9 mouse cellular contexts compared by ENCODE assay signal in genomic region chr15:101262502-101262901, GRCm38 (mm10). TPM values are rescaled to one million over a fixed set of nuclear protein-coding genes. Genes with fewer than 3 reads are reported as not detected.
DNase-seq lines count a peak whose midpoint lies in the region; ATAC-seq and TF ChIP-seq lines count a peak whose summit lies in the region.
"Had no signal": no experiment of that assay in that cellular context is flagged by ENCODE, and none has a peak within 500 bp of the region (broad histone marks: within the 10 kb centered on the region; RNA-seq: fewer than 3 reads in every experiment).

No protein-coding gene starts in this region.

- 0 out of 2 replicates have a peak overlapping the region, but pooled peaks have one; percentile 16 for H3K9ac ChIP-seq in heart, embryonic 11.5 days (ENCODE audit: low read depth, low read length)
- no peak overlapping the region for H3K9ac ChIP-seq in liver, embryonic 16.5 days (ENCODE audit: low read depth, low read length)

- intact Hi-C loops in left cerebral cortex, postnatal 36 days (cut with DNase I) = no loop called here

- WGBS in heart, embryonic 11.5 days (ENCODE audit: insufficient replicate concordance) = 62% methylated on average over 5 of the region's 5 CpGs
- WGBS in liver, embryonic 16.5 days (ENCODE audit: insufficient replicate concordance) = 21% methylated on average over 5 of the region's 5 CpGs

- H3K9me3 ChIP-seq in heart, embryonic 11.5 days (replicated peaks; ENCODE audit: control insufficient read depth, low read length) = no peaks in the 10 kb centered on the region
- no peaks in the 10 kb centered on the region for H3K9me3 ChIP-seq in liver, embryonic 16.5 days (replicated peaks; ENCODE audit: control insufficient read depth, low read length)

- H3ac ChIP-seq in myocyte (ENCODE audit: control insufficient read depth, insufficient read length) = no peak overlapping the region

- H3K4me1 ChIP-seq in heart, embryonic 11.5 days (ENCODE audit: control insufficient read depth, insufficient read depth, low read length) = peaks cover 43% of the 10 kb centered on the region
- H3K4me1 ChIP-seq in liver, embryonic 16.5 days (ENCODE audit: control insufficient read depth, low read depth, low read length) = peaks cover 6% of the 10 kb centered on the region

- no peak for TF ChIP-seq POLR2A in myocyte (IDR thresholded peaks at IDR 0.05; ENCODE audit: insufficient read length, low read depth)

- no peak for ATAC-seq in heart, embryonic 11.5 days (replicated peaks; ENCODE audit: insufficient number of reproducible peaks, low FRiP score, low TSS enrichment)
- ATAC-seq in liver, embryonic 16.5 days (ENCODE audit: low read depth) = peak; percentile 22; the same call in 1 of the 2 replicates
- ATAC-seq in megakaryocyte-erythroid progenitor cell, adult 5-6 weeks (replicated peaks; ENCODE audit: low FRiP score, low TSS enrichment, poor library complexity, severe bottlenecking) = no peak

- H3K27ac ChIP-seq in heart, embryonic 11.5 days (ENCODE audit: low read depth, low read length) = peak overlapping the region; percentile 95
- no peak overlapping the region for H3K27ac ChIP-seq in liver, embryonic 16.5 days (ENCODE audit: low read length)

- H3K4me3 ChIP-seq in heart, embryonic 11.5 days (ENCODE audit: low read depth, low read length) = no peak overlapping the region
- H3K4me3 ChIP-seq in liver, embryonic 16.5 days (ENCODE audit: low read depth, low read length) = no peak overlapping the region
- peak overlapping the region; percentile 16 for H3K4me3 ChIP-seq in myocyte

- H3K4me2 ChIP-seq in heart, embryonic 11.5 days = peak overlapping the region; percentile 8; the same call in 1 of the 2 replicates
- no peak overlapping the region for H3K4me2 ChIP-seq in liver, embryonic 16.5 days (ENCODE audit: low read depth, low read length)
- peak overlapping the region; percentile 41 for H3K4me2 ChIP-seq in myocyte (ENCODE audit: low read depth)

- DNase-seq in spleen, postnatal 36 days (ENCODE audit: low spot score in 2 of 2) = peak; percentile 64 to 71
- no peak for DNase-seq in spleen, postnatal 14 days (ENCODE audit: low spot score in 2 of 2)
- no peak for DNase-seq in left cerebral cortex, postnatal 36 days (ENCODE audit: low spot score in 2 of 2)
- DNase-seq in adrenal gland, postnatal 4 days (ENCODE audit: low spot score in 2 of 2) = no peak
- DNase-seq: thymus, adult 2 months had no signal

- H3K27me3 ChIP-seq in heart, embryonic 11.5 days (ENCODE audit: control insufficient read depth, insufficient read depth, low read length) = no peaks in the 10 kb centered on the region
- peaks cover 16% of the 10 kb centered on the region for H3K27me3 ChIP-seq in liver, embryonic 16.5 days (ENCODE audit: control insufficient read depth, insufficient read depth, low read depth, low read length)
- H3K27me3 ChIP-seq in myocyte (ENCODE audit: control insufficient read depth, insufficient read depth, insufficient read length) = no peaks in the 10 kb centered on the region

- no peaks in the 10 kb centered on the region for H3K36me3 ChIP-seq in heart, embryonic 11.5 days (ENCODE audit: control insufficient read depth, insufficient read depth, low read length)
- H3K36me3 ChIP-seq in liver, embryonic 16.5 days (ENCODE audit: control insufficient read depth, insufficient read depth) = no peaks in the 10 kb centered on the region
- no peaks in the 10 kb centered on the region for H3K36me3 ChIP-seq in myocyte (ENCODE audit: control insufficient read depth, insufficient read depth)

- peaks cover 3% of the 10 kb centered on the region for H3K79me2 ChIP-seq in myocyte (ENCODE audit: control insufficient read depth, insufficient read depth)

TF ChIP-seq in myocyte, 11 proteins besides CTCF, POLR2A, EP300 and RAD21:
- peak in 1 of 3 experiments; percentile 7 for TF ChIP-seq MYOG (IDR thresholded peaks at IDR 0.05; ENCODE audit: control insufficient read depth in 1 of 3, insufficient read depth in 1 of 3, insufficient read length in 2 of 3, low read depth in 2 of 3)
- TF ChIP-seq CEBPB (IDR thresholded peaks at IDR 0.05; ENCODE audit: insufficient read depth, poor library complexity, severe bottlenecking) = no peak
TF ChIP-seq in myocyte: peak in this region for 1.

RNA-seq across cellular contexts. Expression of gene Nr4a1, which starts 8.4 kb away (rescaled TPM):
- polyA plus RNA-seq in heart, embryonic 11.5 days (2014; fragmentation: Nextera tagmentation; extraction: Ambion mirVana) = 7.5 and 8.1 TPM in 2 replicates
- polyA plus RNA-seq in liver, embryonic 16.5 days (2015; fragmentation: Nextera tagmentation; extraction: Ambion mirVana) = 0.67 and 0.69 TPM in 2 replicates
- polyA plus RNA-seq in myocyte (2012; fragmentation: generic; extraction: Trizol) = 15.3 TPM
- total RNA-seq in left cerebral cortex, postnatal 36 days (2021) = 100 to 1,000 TPM in 1 of 2 experiments, 10 to 100 TPM in 1; 60.5 to 156 TPM
- 0.66 and 3.2 TPM in 2 replicates for total RNA-seq in megakaryocyte-erythroid progenitor cell, adult 5-6 weeks (2014; fragmentation: Nextera tagmentation)
- total RNA-seq in megakaryocyte-erythroid progenitor cell, adult 5-6 weeks (2017) = 15.1 and 16.4 TPM in 2 replicates
- 10 to 100 TPM; 64.5 to 79.0 TPM for total RNA-seq in adrenal gland, postnatal 4 days (2021)

RNA-seq across cellular contexts. Expression of gene Atg101, which starts 21.6 kb away (rescaled TPM):
- 49.4 and 50.1 TPM in 2 replicates for polyA plus RNA-seq in heart, embryonic 11.5 days (2014; fragmentation: Nextera tagmentation; extraction: Ambion mirVana)
- polyA plus RNA-seq in liver, embryonic 16.5 days (2015; fragmentation: Nextera tagmentation; extraction: Ambion mirVana) = 25.0 and 26.1 TPM in 2 replicates
- 110 TPM for polyA plus RNA-seq in myocyte (2012; fragmentation: generic; extraction: Trizol)
- total RNA-seq in left cerebral cortex, postnatal 36 days (2021) = 10 to 100 TPM; 43.5 to 45.5 TPM
- 14.7 and 18.0 TPM in 2 replicates for total RNA-seq in megakaryocyte-erythroid progenitor cell, adult 5-6 weeks (2014; fragmentation: Nextera tagmentation)
- 31.7 and 42.1 TPM in 2 replicates for total RNA-seq in megakaryocyte-erythroid progenitor cell, adult 5-6 weeks (2017)
- 10 to 100 TPM; 37.8 to 38.9 TPM for total RNA-seq in adrenal gland, postnatal 4 days (2021)

RNA-seq across cellular contexts. Expression of gene 6030408B16Rik, which starts 30.5 kb away (rescaled TPM):
- 1.3 and 2.2 TPM in 2 replicates for polyA plus RNA-seq in heart, embryonic 11.5 days (2014; fragmentation: Nextera tagmentation; extraction: Ambion mirVana)
- polyA plus RNA-seq in liver, embryonic 16.5 days (2015; fragmentation: Nextera tagmentation; extraction: Ambion mirVana) = 0.72 and 0.81 TPM in 2 replicates
- 0.16 TPM for polyA plus RNA-seq in myocyte (2012; fragmentation: generic; extraction: Trizol)
- total RNA-seq in left cerebral cortex, postnatal 36 days (2021) = under 1 TPM; 0.27 to 0.37 TPM
- total RNA-seq in megakaryocyte-erythroid progenitor cell, adult 5-6 weeks (2014; fragmentation: Nextera tagmentation) = not detected in 2 replicates
- not detected in 2 replicates for total RNA-seq in megakaryocyte-erythroid progenitor cell, adult 5-6 weeks (2017)
- 1 to 10 TPM; 2.6 to 3.4 TPM for total RNA-seq in adrenal gland, postnatal 4 days (2021)

RNA-seq across cellular contexts. Expression of gene Grasp, which starts 38.5 kb away (rescaled TPM):
- 4.1 TPM in 2 replicates for polyA plus RNA-seq in heart, embryonic 11.5 days (2014; fragmentation: Nextera tagmentation; extraction: Ambion mirVana)
- polyA plus RNA-seq in liver, embryonic 16.5 days (2015; fragmentation: Nextera tagmentation; extraction: Ambion mirVana) = 0.36 and 0.54 TPM in 2 replicates
- 11.0 TPM for polyA plus RNA-seq in myocyte (2012; fragmentation: generic; extraction: Trizol)
- 10 to 100 TPM; 76.3 to 89.5 TPM for total RNA-seq in left cerebral cortex, postnatal 36 days (2021)
- total RNA-seq in megakaryocyte-erythroid progenitor cell, adult 5-6 weeks (2014; fragmentation: Nextera tagmentation) = 0.17 TPM in 1 of 2 replicates, not detected in the other
- 0.27 TPM in 1 of 2 replicates, not detected in the other for total RNA-seq in megakaryocyte-erythroid progenitor cell, adult 5-6 weeks (2017)
- total RNA-seq in adrenal gland, postnatal 4 days (2021) = 10 to 100 TPM; 18.6 to 20.3 TPM

Comparison
In these comparisons a context has a peak if more than half of its experiments do, and no peak if none do; other contexts are left out.
1. DNase-seq: peak in spleen, postnatal 36 days (2 of 2); none in spleen, postnatal 14 days (0 of 2), left cerebral cortex, postnatal 36 days (0 of 2) and adrenal gland, postnatal 4 days (0 of 2).